Mouse (Mus musculus): ENCODE results near the gene Gle1. TPM values are rescaled to one million over a fixed set of nuclear protein-coding genes. Genes with fewer than 3 reads are reported as not detected.

The Gle1 gene
- 10 to 100 TPM; 66.9 to 67.1 TPM for polyA plus RNA-seq (2017; shearing (Covaris generic))

DNA sequence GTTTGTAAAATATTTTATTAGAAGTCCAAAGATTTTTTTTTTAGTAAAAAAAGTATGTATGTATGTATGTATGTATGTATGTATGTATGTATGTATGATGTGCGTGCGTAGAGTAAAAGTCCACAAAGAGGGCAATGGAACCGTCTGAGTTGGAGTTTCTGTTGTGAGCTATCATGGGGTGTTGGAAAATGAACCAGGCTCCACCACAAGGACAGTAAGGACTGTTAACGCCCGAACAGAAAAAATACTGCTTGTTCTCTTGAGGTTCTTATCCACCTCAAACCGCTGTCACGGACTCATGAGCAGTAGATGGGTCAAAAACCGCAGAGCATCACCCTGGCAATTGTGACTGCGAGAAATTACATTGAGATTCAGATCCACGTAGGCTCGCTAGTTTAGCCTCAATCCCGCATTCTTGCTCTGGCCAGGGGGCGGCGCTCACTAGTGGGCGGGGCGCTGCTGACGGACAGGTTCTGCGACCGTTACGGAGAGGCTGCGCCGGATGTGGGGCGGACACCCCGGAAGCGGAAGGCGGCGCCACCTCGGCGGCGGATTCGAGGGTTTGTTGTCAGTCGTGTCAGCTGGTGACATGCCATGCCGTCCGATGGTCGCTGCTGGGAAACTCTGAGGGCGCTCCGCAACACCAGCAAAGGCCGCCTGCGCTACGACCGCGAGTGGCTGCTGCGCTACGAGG, at the start of gene Gle1:
Gle1 (plus strand) TSS at position 521 of the 694 bp plus-strand sequence.

DNA sequence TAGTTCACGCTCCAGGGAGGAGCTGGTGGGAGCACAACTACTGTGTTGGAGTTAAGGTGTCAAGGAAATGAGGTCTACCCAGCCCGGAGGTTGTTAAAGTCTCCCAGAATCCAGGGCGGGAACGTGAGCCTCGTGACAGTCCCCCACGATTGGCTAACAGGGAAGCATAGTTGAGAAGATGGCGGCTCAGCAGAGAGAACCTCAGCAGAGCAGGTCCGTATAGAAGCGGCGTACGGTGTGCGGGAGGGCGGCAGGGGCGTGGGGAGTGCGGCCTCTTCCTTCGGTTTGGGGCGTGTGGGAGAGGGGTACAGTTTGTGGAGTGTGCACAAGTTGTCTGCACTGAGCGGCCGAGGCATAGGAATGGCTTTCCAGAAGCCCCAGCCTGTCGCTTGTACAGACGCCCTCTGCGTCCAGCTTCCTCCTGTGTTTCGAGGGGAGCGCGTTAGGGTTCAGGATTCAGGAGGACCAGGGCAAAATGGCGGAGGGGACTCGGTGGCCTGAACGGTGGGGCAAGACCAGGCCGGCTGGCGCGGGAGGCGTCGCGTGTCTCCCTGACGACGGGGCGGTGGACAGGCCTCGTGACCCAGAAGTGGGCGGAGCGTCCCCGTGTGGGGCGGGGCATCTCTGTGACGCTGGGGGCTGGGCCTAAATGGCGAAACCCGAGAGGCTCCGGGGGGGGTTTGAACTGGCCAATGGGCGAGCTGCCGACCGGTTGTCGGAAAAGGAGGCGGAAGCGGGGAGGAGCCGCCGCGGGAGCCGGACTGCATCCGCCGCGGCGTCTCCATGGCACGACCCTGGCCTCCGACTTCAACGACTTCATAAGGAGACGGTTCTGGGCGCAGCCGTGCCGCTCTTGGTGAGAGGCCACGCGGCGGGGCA, 45.9 kb upstream of the Gle1 start, which contains the start of gene Odf2:
Odf2 (plus strand) TSS at position 156 of the 879 bp plus-strand sequence.

DNA sequence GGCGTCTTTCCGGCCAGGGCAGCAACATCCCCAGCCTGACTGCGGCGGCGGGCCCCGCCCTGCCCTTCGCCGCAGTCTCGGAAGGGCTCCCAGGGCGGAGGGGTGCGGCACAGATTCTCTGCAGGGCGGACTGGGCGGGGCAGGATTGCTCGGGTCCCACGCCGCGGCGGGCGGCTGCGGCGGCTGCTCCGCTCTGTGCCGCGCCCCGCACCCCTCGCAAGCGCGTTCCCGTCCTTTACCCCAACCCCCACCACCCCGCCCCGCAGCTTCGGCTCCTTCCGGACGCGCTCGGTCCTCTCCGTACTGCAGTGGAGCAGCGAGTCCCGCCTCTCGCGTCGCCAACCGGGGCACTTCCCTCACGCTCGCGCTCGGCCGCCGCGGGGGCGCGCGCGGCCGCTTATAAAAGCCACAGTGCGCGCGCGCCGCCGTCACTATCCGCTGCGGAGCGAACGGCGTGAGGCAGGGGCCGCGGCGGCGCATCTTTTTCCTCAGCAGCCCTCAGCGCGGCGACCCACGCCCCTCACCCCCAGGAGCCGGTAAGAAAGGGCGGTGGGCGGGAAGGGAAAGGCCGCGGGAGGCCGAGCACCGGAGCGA, 30.1 kb downstream of the Gle1 start, which contains the start of gene Sptan1:
Sptan1 (plus strand) TSS at position 311 of the 594 bp plus-strand sequence.

Other genes starting within 250 kb of the Gle1 start
- 1 to 10 TPM in 1 of 2 experiments, not detected in 1; 1.4 TPM for gene Gm13420, start 183.7 kb upstream of the Gle1 start, polyA plus RNA-seq (2017; shearing (Covaris generic))
- gene Gm13547, start 176.1 kb upstream of the Gle1 start, polyA plus RNA-seq (2017; shearing (Covaris generic)), result 1 to 10 TPM in 1 of 2 experiments, under 1 TPM in 1; 0.42 to 2.4 TPM
- 1 to 10 TPM; 7.1 to 8.2 TPM for gene Coq4, start 147.9 kb upstream of the Gle1 start, polyA plus RNA-seq (2017; shearing (Covaris generic))
- gene Trub2, start 146.9 kb upstream of the Gle1 start, polyA plus RNA-seq (2017; shearing (Covaris generic)), result 10 to 100 TPM; 28.5 to 30.4 TPM
- gene Slc27a4, start 132.8 kb upstream of the Gle1 start, polyA plus RNA-seq (2017; shearing (Covaris generic)), result 10 to 100 TPM in 1 of 2 experiments, 1 to 10 TPM in 1; 9.3 to 11.3 TPM
- 10 to 100 TPM; 14.1 to 23.2 TPM for gene Urm1, start 115.4 kb upstream of the Gle1 start, polyA plus RNA-seq (2017; shearing (Covaris generic))
- gene Cercam, start 66.3 kb upstream of the Gle1 start, polyA plus RNA-seq (2017; shearing (Covaris generic)), result 1 to 10 TPM; 1.1 to 4.7 TPM
- gene Odf2, start 46.2 kb upstream of the Gle1 start, polyA plus RNA-seq (2017; shearing (Covaris generic)), result 10 to 100 TPM; 65.1 to 84.1 TPM
- gene Sptan1, start 30.1 kb downstream of the Gle1 start, polyA plus RNA-seq (2017; shearing (Covaris generic)), result 100 to 1,000 TPM in 1 of 2 experiments, 10 to 100 TPM in 1; 97.2 to 109 TPM
- gene Wdr34, start 113.5 kb downstream of the Gle1 start, polyA plus RNA-seq (2017; shearing (Covaris generic)), result 1 to 10 TPM in 1 of 2 experiments, under 1 TPM in 1; 0.44 to 1.6 TPM
- gene Set, start 122.0 kb downstream of the Gle1 start, polyA plus RNA-seq (2017; shearing (Covaris generic)), result 100 to 1,000 TPM; 308 to 332 TPM
- gene Pkn3, start 142.3 kb downstream of the Gle1 start, polyA plus RNA-seq (2017; shearing (Covaris generic)), result 1 to 10 TPM in 1 of 2 experiments, under 1 TPM in 1; 0.95 to 1.0 TPM
- gene Zdhhc12, start 158.2 kb downstream of the Gle1 start, polyA plus RNA-seq (2017; shearing (Covaris generic)), result 10 to 100 TPM; 23.8 to 24.7 TPM
- 10 to 100 TPM; 56.8 to 63.1 TPM for gene Zer1, start 189.2 kb downstream of the Gle1 start, polyA plus RNA-seq (2017; shearing (Covaris generic))
- gene Tbc1d13, start 198.3 kb downstream of the Gle1 start, polyA plus RNA-seq (2017; shearing (Covaris generic)), result 1 to 10 TPM; 8.0 to 8.5 TPM
- gene Endog, start 236.1 kb downstream of the Gle1 start, polyA plus RNA-seq (2017; shearing (Covaris generic)), result 10 to 100 TPM; 21.3 to 22.8 TPM
- gene Spout1, start 243.0 kb downstream of the Gle1 start, polyA plus RNA-seq (2017; shearing (Covaris generic)), result 10 to 100 TPM; 45.4 to 58.7 TPM

Data from inflammation-experienced regulatory T-cells (primary cell).